Mouse (Mus musculus) regulatory T cell (primary cell): ENCODE measurements at regions not wholly inside any gene's neighbourhood (a gene's known extent, or its start where the extent isn't known, plus 50 kb on each side); places are given as distances from the start of the nearest gene placed in this dataset.

Source experiments
- in situ Hi-C: fragments of 300-600 bp; cut with MboI, MseI; formaldehyde crosslinking; loops from one replicate; pipeline ENCODE4 v1.15.1; 2025; ENCODE audit warnings: high pct_unique_total_duplicates

- in situ Hi-C loops: no loop called here
Measured at GRCm38 (mm10) chr2:169147655-169148054, 192.3 kb upstream of the Zfp64 start.

- in situ Hi-C loops: no loop called here
Measured at GRCm38 (mm10) chr2:169142224-169142623, 186.8 kb upstream of the Zfp64 start.

GRCm38 (mm10) chr2:169133855-169134254 is 178.5 kb upstream of the Zfp64 start:
- in situ Hi-C loops: no loop called here

- in situ Hi-C loops: no loop called here
Measured at GRCm38 (mm10) chr2:169125476-169125875, 170.1 kb upstream of the Zfp64 start.

- in situ Hi-C loops: no loop called here
Measured at GRCm38 (mm10) chr2:169122887-169123286, 167.5 kb upstream of the Zfp64 start.

- in situ Hi-C loops: no loop called here
Measured at GRCm38 (mm10) chr2:169116841-169117240, 161.5 kb upstream of the Zfp64 start.

- in situ Hi-C loops: no loop called here
Measured at GRCm38 (mm10) chr2:169109044-169109443, 153.7 kb upstream of the Zfp64 start.

GRCm38 (mm10) chr2:169108037-169108436 is 152.7 kb upstream of the Zfp64 start:
- in situ Hi-C loops: no loop called here

GRCm38 (mm10) chr2:169101506-169102261 is 146.3 kb upstream of the Zfp64 start:
- in situ Hi-C loops: no loop called here

- in situ Hi-C loops: no loop called here
Measured at GRCm38 (mm10) chr2:169100516-169100915, 145.1 kb upstream of the Zfp64 start.

GRCm38 (mm10) chr2:169099678-169100077 is 144.3 kb upstream of the Zfp64 start:
- in situ Hi-C loops: no loop called here

- in situ Hi-C loops: no loop called here
Measured at GRCm38 (mm10) chr2:169098591-169098990, 143.2 kb upstream of the Zfp64 start.

GRCm38 (mm10) chr2:169094011-169094754 is 138.8 kb upstream of the Zfp64 start:
- in situ Hi-C loops: no loop called here

- in situ Hi-C loops: no loop called here
Measured at GRCm38 (mm10) chr2:169090256-169090655, 134.9 kb upstream of the Zfp64 start.

GRCm38 (mm10) chr2:169088870-169089484 is 133.6 kb upstream of the Zfp64 start:
- in situ Hi-C loops: no loop called here

- in situ Hi-C loops: no loop called here
Measured at GRCm38 (mm10) chr2:169088301-169088700, 132.9 kb upstream of the Zfp64 start.

GRCm38 (mm10) chr2:169071267-169071666 is 115.9 kb upstream of the Zfp64 start:
- in situ Hi-C loops: no loop called here

GRCm38 (mm10) chr2:169065166-169065698 is 109.8 kb upstream of the Zfp64 start:
- in situ Hi-C loops: no loop called here

- in situ Hi-C loops: no loop called here
Measured at GRCm38 (mm10) chr2:169061520-169061919, 106.1 kb upstream of the Zfp64 start.

- in situ Hi-C loops: no loop called here
Measured at GRCm38 (mm10) chr2:169060495-169060894, 105.1 kb upstream of the Zfp64 start.

GRCm38 (mm10) chr2:169057831-169058230 is 102.4 kb upstream of the Zfp64 start:
- in situ Hi-C loops: no loop called here

GRCm38 (mm10) chr2:169049947-169050346 is 94.6 kb upstream of the Zfp64 start:
- in situ Hi-C loops: no loop called here
